Mouse (Mus musculus): ENCODE results near the gene A530016L24Rik. TPM values are rescaled to one million over a fixed set of nuclear protein-coding genes. Genes with fewer than 3 reads are reported as not detected.

A530016L24Rik gene
- total RNA-seq, 1 experiment: not detected

DNA sequence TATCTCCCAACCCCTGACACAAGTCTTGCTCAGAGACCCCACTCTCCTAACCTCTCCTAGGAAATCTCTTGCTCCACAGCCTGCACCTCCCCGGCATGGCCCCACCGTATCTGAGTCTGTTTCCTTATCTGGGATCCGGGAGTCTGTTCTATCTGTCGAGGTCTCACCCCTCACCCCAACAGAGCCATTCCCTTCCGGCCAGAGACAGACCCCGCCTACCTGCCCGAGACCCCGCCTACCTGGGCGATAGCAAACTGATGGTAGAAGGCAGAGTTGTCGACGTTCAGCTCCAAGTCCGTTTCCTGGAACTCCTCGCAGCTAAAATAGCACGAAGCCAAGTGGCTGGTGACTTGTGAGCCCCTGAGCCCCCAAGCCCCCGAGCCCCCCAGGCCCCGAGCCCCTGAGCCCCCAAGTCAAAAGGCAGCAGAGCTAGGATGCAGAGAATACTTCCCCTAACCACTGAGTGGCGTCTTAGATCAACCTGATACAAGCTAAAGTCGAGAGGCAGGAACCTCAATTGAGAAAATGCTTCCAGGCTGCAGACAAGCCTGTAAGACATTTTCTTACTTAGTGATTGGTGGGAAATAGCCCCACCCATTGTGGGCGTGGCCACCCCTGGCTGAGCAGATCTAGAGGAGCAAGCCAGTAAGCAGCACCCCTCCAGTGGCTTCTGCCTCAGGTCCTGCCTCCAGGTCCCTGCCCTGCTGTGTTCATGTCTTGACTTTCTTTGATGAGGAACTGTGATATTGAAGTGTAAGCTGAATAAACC, 13.9 kb downstream of the A530016L24Rik start:
- peak overlapping the region; percentile 12 to 28; a peak in 1 of 4 replicates for H3K4me3 ChIP-seq (ENCODE audit: insufficient read depth in 1 of 2, low read depth in 1 of 2, low read length in 2 of 2, poor library complexity in 1 of 2, severe bottlenecking in 1 of 2)

DNA sequence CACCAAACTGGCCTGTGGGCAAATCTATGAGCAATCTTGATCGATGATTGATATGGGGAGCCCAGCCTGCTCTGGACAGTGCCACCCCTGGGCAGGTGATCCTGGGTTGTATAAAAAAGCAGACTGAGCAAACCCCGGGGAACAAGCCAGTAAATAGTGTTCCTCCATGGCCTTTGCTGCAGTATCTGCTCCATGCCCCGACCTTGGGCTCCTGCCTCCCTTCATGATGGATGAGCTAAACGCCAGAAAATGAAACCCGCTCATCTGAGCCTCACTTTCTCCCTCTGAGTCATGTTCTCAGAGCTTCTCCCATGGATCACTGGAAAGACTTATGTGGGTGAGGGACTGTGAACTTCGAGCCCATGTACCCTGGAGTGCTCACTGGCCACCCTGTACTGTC, 17.0 kb downstream of the A530016L24Rik start:
- in situ Hi-C loops (cut with MboI; ENCODE audit: low sequenced_read_pairs in 2 of 2, unreplicated experiment in 2 of 2): no loop called here
- Histone ChIP-seq H3K9me3 (ENCODE audit: control insufficient read depth, insufficient read depth, low read depth, low read length) (no peaks in the 10 kb centered on the region), H3K4me3 (ENCODE audit: insufficient read depth in 1 of 2, low read depth in 1 of 2, low read length in 2 of 2, poor library complexity in 1 of 2, severe bottlenecking in 1 of 2) (no peak overlapping the region), H3K27ac (ENCODE audit: insufficient read depth, low read depth, low read length, poor library complexity, severe bottlenecking) (no peak overlapping the region), H3K9ac (ENCODE audit: insufficient read depth, low read depth, low read length, poor library complexity, severe bottlenecking) (no peak overlapping the region), H3K4me1 (ENCODE audit: control insufficient read depth in 2 of 2, insufficient read depth in 2 of 2, low read length in 2 of 2, poor library complexity in 1 of 2) (peaks cover 0 to 16% of the 10 kb centered on the region in 2 experiments; a peak in 2 of 4 replicates), H3K36me3 (ENCODE audit: control insufficient read depth, insufficient read depth, low read length, poor library complexity, severe bottlenecking) (no peaks in the 10 kb centered on the region)
- TF ChIP-seq MAFK (IDR thresholded peaks at IDR 0.05; ENCODE audit: insufficient read depth, low read depth, low read length) (no peak), HCFC1 (IDR thresholded peaks at IDR 0.05; ENCODE audit: borderline replicate concordance, insufficient read depth, low read length) (no peak), ZC3H11A (IDR thresholded peaks at IDR 0.05; ENCODE audit: borderline replicate concordance, low read depth, low read length) (no peak), ZNF384 (IDR thresholded peaks at IDR 0.05; ENCODE audit: low read depth, low read length) (no peak), CHD2 (IDR thresholded peaks at IDR 0.05; ENCODE audit: low read depth, low read length) (no peak)
- DNase-seq (ENCODE audit: low read depth, low spot score): no peak

More for the DNA sequence above, 13.9 kb downstream of the A530016L24Rik start:
- DNase-seq (ENCODE audit: low read depth, low spot score): peak; percentile 51
- TF ChIP-seq HCFC1 (IDR thresholded peaks at IDR 0.05; ENCODE audit: borderline replicate concordance, insufficient read depth, low read length) (no peak), MAFK (IDR thresholded peaks at IDR 0.05; ENCODE audit: insufficient read depth, low read depth, low read length) (no peak), ZNF384 (IDR thresholded peaks at IDR 0.05; ENCODE audit: low read depth, low read length) (no peak), CHD2 (IDR thresholded peaks at IDR 0.05; ENCODE audit: low read depth, low read length) (no peak), ZC3H11A (IDR thresholded peaks at IDR 0.05; ENCODE audit: borderline replicate concordance, low read depth, low read length) (no peak)
- Histone ChIP-seq H3K4me1 (ENCODE audit: control insufficient read depth in 2 of 2, insufficient read depth in 2 of 2, low read length in 2 of 2, poor library complexity in 1 of 2) (peaks cover 0 to 16% of the 10 kb centered on the region in 2 experiments; a peak in 2 of 4 replicates), H3K9ac (ENCODE audit: insufficient read depth, low read depth, low read length, poor library complexity, severe bottlenecking) (peak overlapping the region; percentile 42; the same call in 1 of the 2 replicates), H3K27ac (ENCODE audit: insufficient read depth, low read depth, low read length, poor library complexity, severe bottlenecking) (no peak overlapping the region), H3K9me3 (ENCODE audit: control insufficient read depth, insufficient read depth, low read depth, low read length) (no peaks in the 10 kb centered on the region), H3K36me3 (ENCODE audit: control insufficient read depth, insufficient read depth, low read length, poor library complexity, severe bottlenecking) (no peaks in the 10 kb centered on the region)
- in situ Hi-C loops (cut with MboI; ENCODE audit: low sequenced_read_pairs in 2 of 2, unreplicated experiment in 2 of 2): no loop called here

DNA sequence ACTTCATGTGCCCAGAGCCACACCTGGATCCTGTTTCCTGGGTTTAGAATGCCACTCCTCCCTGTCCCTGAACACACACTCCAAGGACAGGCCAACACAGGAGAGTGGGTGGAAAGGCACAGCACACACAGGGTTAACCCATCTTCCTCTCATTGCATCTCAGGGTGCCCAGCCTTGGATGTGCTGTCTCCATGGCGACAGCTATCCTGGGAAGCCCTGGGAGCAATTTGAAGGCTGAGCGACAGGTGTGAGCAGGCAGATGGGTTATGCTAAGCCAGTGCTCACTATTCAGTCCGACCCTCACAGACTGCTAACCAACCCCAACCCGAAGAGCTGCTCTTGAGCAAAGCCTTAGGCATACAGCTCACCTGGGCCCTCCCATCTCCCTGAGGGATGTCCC, 18.0 kb downstream of the A530016L24Rik start:
- no peaks in the 10 kb centered on the region for H3K9me3 ChIP-seq (ENCODE audit: control insufficient read depth, insufficient read depth, low read depth, low read length)
- DNase-seq (ENCODE audit: low read depth, low spot score): no peak
- H3K27ac ChIP-seq (ENCODE audit: insufficient read depth, low read depth, low read length, poor library complexity, severe bottlenecking): no peak overlapping the region
- peaks cover 0 to 10% of the 10 kb centered on the region in 2 experiments; a peak in 2 of 4 replicates for H3K4me1 ChIP-seq (ENCODE audit: control insufficient read depth in 2 of 2, insufficient read depth in 2 of 2, low read length in 2 of 2, poor library complexity in 1 of 2)
- H3K36me3 ChIP-seq (ENCODE audit: control insufficient read depth, insufficient read depth, low read length, poor library complexity, severe bottlenecking): no peaks in the 10 kb centered on the region
- TF ChIP-seq HCFC1 (IDR thresholded peaks at IDR 0.05; ENCODE audit: borderline replicate concordance, insufficient read depth, low read length): no peak
- TF ChIP-seq MAFK (IDR thresholded peaks at IDR 0.05; ENCODE audit: insufficient read depth, low read depth, low read length): no peak
- TF ChIP-seq ZC3H11A (IDR thresholded peaks at IDR 0.05; ENCODE audit: borderline replicate concordance, low read depth, low read length): no peak
- no peak for TF ChIP-seq ZNF384 (IDR thresholded peaks at IDR 0.05; ENCODE audit: low read depth, low read length)
- TF ChIP-seq CHD2 (IDR thresholded peaks at IDR 0.05; ENCODE audit: low read depth, low read length): no peak
- H3K4me3 ChIP-seq (ENCODE audit: insufficient read depth in 1 of 2, low read depth in 1 of 2, low read length in 2 of 2, poor library complexity in 1 of 2, severe bottlenecking in 1 of 2): no peak overlapping the region
- no peak overlapping the region for H3K9ac ChIP-seq (ENCODE audit: insufficient read depth, low read depth, low read length, poor library complexity, severe bottlenecking)
- in situ Hi-C loops (cut with MboI; ENCODE audit: low sequenced_read_pairs in 2 of 2, unreplicated experiment in 2 of 2): no loop called here

DNA sequence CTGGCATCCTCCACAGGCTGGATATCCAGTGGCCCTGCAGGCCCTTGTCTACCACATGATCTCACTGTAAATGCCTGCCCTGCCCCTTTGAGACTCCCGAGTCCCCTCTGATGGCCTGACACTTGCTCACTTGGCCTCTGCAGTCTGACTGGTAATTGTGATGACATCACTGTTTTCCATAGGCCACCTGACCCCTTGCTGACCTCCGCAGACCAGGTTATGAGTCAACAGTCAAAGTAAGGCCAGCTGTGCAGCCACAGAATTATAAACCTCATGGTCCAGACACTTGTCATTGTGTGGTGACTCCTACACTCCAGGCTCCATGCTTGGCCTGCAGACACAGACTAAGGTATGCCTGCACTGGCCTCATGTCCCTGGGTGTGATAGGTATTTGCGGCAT, 18.7 kb downstream of the A530016L24Rik start:
- no peaks in the 10 kb centered on the region for H3K36me3 ChIP-seq (ENCODE audit: control insufficient read depth, insufficient read depth, low read length, poor library complexity, severe bottlenecking)
- in situ Hi-C loops (cut with MboI; ENCODE audit: low sequenced_read_pairs in 2 of 2, unreplicated experiment in 2 of 2): no loop called here
- no peak for DNase-seq (ENCODE audit: low read depth, low spot score)
- peaks cover 0 to 3% of the 10 kb centered on the region in 2 experiments; a peak in 1 of 4 replicates for H3K4me1 ChIP-seq (ENCODE audit: control insufficient read depth in 2 of 2, insufficient read depth in 2 of 2, low read length in 2 of 2, poor library complexity in 1 of 2)
- no peak overlapping the region for H3K27ac ChIP-seq (ENCODE audit: insufficient read depth, low read depth, low read length, poor library complexity, severe bottlenecking)
- H3K9ac ChIP-seq (ENCODE audit: insufficient read depth, low read depth, low read length, poor library complexity, severe bottlenecking): no peak overlapping the region
- TF ChIP-seq ZC3H11A (IDR thresholded peaks at IDR 0.05; ENCODE audit: borderline replicate concordance, low read depth, low read length) (no peak), ZNF384 (IDR thresholded peaks at IDR 0.05; ENCODE audit: low read depth, low read length) (no peak), CHD2 (IDR thresholded peaks at IDR 0.05; ENCODE audit: low read depth, low read length) (no peak), MAFK (IDR thresholded peaks at IDR 0.05; ENCODE audit: insufficient read depth, low read depth, low read length) (no peak), HCFC1 (IDR thresholded peaks at IDR 0.05; ENCODE audit: borderline replicate concordance, insufficient read depth, low read length) (no peak)
- no peak overlapping the region for H3K4me3 ChIP-seq (ENCODE audit: insufficient read depth in 1 of 2, low read depth in 1 of 2, low read length in 2 of 2, poor library complexity in 1 of 2, severe bottlenecking in 1 of 2)
- H3K9me3 ChIP-seq (ENCODE audit: control insufficient read depth, insufficient read depth, low read depth, low read length): no peaks in the 10 kb centered on the region
